Mouse (Mus musculus) embryonic fibroblast, embryonic 13.5 days (primary cell): ENCODE results near the gene Cfap43.

ENCODE experiments used
- CTCF ChIP-seq: IDR thresholded peaks from 2 replicates; pipeline ENCODE4 v1.5.1; 2011; ENCODE audit warnings: mild to moderate bottlenecking, control low read depth, low read length, moderate library complexity, borderline replicate concordance; ENCODE audit not compliant: insufficient read depth
- POLR2A ChIP-seq: IDR thresholded peaks from 2 replicates; pipeline ENCODE4 v1.6.1; 2011; ENCODE audit warnings: low read depth, mild to moderate bottlenecking, control low read depth, low read length, moderate library complexity

- TF ChIP-seq POLR2A (no peak), CTCF (no peak)
Measured at GRCm38 (mm10) chr19:47698266-47698665, 220.8 kb downstream of the Cfap43 start.
